Mouse (Mus musculus) heart, postnatal 36 days (tissue): ENCODE results near the gene Rnpepl1. TPM values are rescaled to one million over a fixed set of nuclear protein-coding genes. Genes with fewer than 3 reads are reported as not detected.

Experiments
- total RNA-seq, 2 experiments: library from RNA; stranded (reverse); gene quantifications; 2 replicates each; pipeline ENCODE4 v1.2.3; 2021

The Rnpepl1 gene
- total RNA-seq, 2 experiments from 2014 or later: 79.4 to 82.5 TPM

Other genes starting within 250 kb of the Rnpepl1 start
- 100 to 1,000 TPM; 425 to 453 TPM for gene Gpc1, start 79.1 kb upstream of the Rnpepl1 start, total RNA-seq
- gene Ankmy1, start 7.9 kb upstream of the Rnpepl1 start, total RNA-seq: not detected
- gene Dusp28, start 3.8 kb upstream of the Rnpepl1 start, total RNA-seq: 10 to 100 TPM; 12.3 to 13.9 TPM
- 1 to 10 TPM; 8.0 to 8.2 TPM for gene Capn10, start 23.6 kb downstream of the Rnpepl1 start, total RNA-seq
- gene Gpr35, start 40.1 kb downstream of the Rnpepl1 start, total RNA-seq: under 1 TPM; 0.36 to 0.41 TPM
- not detected for gene Aqp12, start 95.6 kb downstream of the Rnpepl1 start, total RNA-seq
- gene Kif1a, start 191.2 kb downstream of the Rnpepl1 start, total RNA-seq: 1 to 10 TPM; 1.7 to 2.0 TPM
- gene Agxt, start 224.5 kb downstream of the Rnpepl1 start, total RNA-seq: not detected